Mouse (Mus musculus): ENCODE measurements around the gene Syn3. TPM values are rescaled to one million over a fixed set of nuclear protein-coding genes. Genes with fewer than 3 reads are reported as not detected.

The Syn3 gene
- polyA plus RNA-seq, 1 experiment = 0.15 TPM

GRCm38 (mm10) chr10:86312976-86313375 is 185.7 kb downstream of the Syn3 start:
- Histone ChIP-seq H3K27me3 (replicated peaks) (peaks cover 2% of the 10 kb centered on the region), H3K4me3 (replicated peaks) (no peak overlapping the region), H3K36me3 (replicated peaks; ENCODE audit: low read length) (peaks cover 57% of the 10 kb centered on the region), H3K4me1 (peaks cover 52% of the 10 kb centered on the region), H3K9me3 (no peaks in the 10 kb centered on the region)
- TF ChIP-seq GATA1 (IDR thresholded peaks at IDR 0.05; ENCODE audit: borderline replicate concordance, low read length) = no peak
- no peak for TF ChIP-seq FLI1 (IDR thresholded peaks at IDR 0.05; ENCODE audit: low read length)

- H3K36me3 ChIP-seq (replicated peaks; ENCODE audit: low read length) = peaks cover 60% of the 10 kb centered on the region
- TF ChIP-seq GATA1 (IDR thresholded peaks at IDR 0.05; ENCODE audit: borderline replicate concordance, low read length) (no peak), FLI1 (IDR thresholded peaks at IDR 0.05; ENCODE audit: low read length) (no peak)
- no peak overlapping the region for H3K4me3 ChIP-seq (replicated peaks)
- peaks cover under 1% of the 10 kb centered on the region for H3K27me3 ChIP-seq (replicated peaks)
- H3K9me3 ChIP-seq = no peaks in the 10 kb centered on the region
- H3K4me1 ChIP-seq = peaks cover 47% of the 10 kb centered on the region
Observed at GRCm38 (mm10) chr10:86310527-86310926, 188.2 kb downstream of the Syn3 start.

- peaks cover 1% of the 10 kb centered on the region for H3K27me3 ChIP-seq (replicated peaks)
- no peak for TF ChIP-seq GATA1 (IDR thresholded peaks at IDR 0.05; ENCODE audit: borderline replicate concordance, low read length)
- no peak for TF ChIP-seq FLI1 (IDR thresholded peaks at IDR 0.05; ENCODE audit: low read length)
- H3K9me3 ChIP-seq = no peaks in the 10 kb centered on the region
- H3K4me3 ChIP-seq (replicated peaks) = no peak overlapping the region
- H3K36me3 ChIP-seq (replicated peaks; ENCODE audit: low read length) = peaks cover 43% of the 10 kb centered on the region
- H3K4me1 ChIP-seq = peaks cover 42% of the 10 kb centered on the region
Observed at GRCm38 (mm10) chr10:86307235-86307634, 191.5 kb downstream of the Syn3 start.

GRCm38 (mm10) chr10:86304583-86304982 is 194.1 kb downstream of the Syn3 start:
- TF ChIP-seq GATA1 (IDR thresholded peaks at IDR 0.05; ENCODE audit: borderline replicate concordance, low read length) = no peak
- no peak for TF ChIP-seq FLI1 (IDR thresholded peaks at IDR 0.05; ENCODE audit: low read length)
- H3K36me3 ChIP-seq (replicated peaks; ENCODE audit: low read length) = peaks cover 39% of the 10 kb centered on the region
- no peaks in the 10 kb centered on the region for H3K9me3 ChIP-seq
- H3K27me3 ChIP-seq (replicated peaks) = peaks cover 26% of the 10 kb centered on the region
- peaks cover 60% of the 10 kb centered on the region for H3K4me1 ChIP-seq
- peak overlapping the region; percentile 31 for H3K4me3 ChIP-seq (replicated peaks)

- peak overlapping the region; percentile 64 for H3K4me3 ChIP-seq (replicated peaks)
- TF ChIP-seq GATA1 (IDR thresholded peaks at IDR 0.05; ENCODE audit: borderline replicate concordance, low read length) = no peak
- TF ChIP-seq FLI1 (IDR thresholded peaks at IDR 0.05; ENCODE audit: low read length) = no peak
Observed at GRCm38 (mm10) chr10:86303495-86303876, 195.2 kb downstream of the Syn3 start.

GRCm38 (mm10) chr10:86302761-86303494 is 195.8 kb downstream of the Syn3 start:
- Histone ChIP-seq H3K9me3 (no peaks in the 10 kb centered on the region), H3K36me3 (replicated peaks; ENCODE audit: low read length) (peaks cover 23% of the 10 kb centered on the region), H3K27me3 (replicated peaks) (peaks cover 33% of the 10 kb centered on the region), H3K4me3 (replicated peaks) (peak overlapping the region; percentile 95), H3K4me1 (peaks cover 63% of the 10 kb centered on the region)
- TF ChIP-seq FLI1 (IDR thresholded peaks at IDR 0.05; ENCODE audit: low read length) (no peak), GATA1 (IDR thresholded peaks at IDR 0.05; ENCODE audit: borderline replicate concordance, low read length) (no peak)

More at GRCm38 (mm10) chr10:86303495-86303876, 195.2 kb downstream of the Syn3 start:
- Histone ChIP-seq H3K36me3 (replicated peaks; ENCODE audit: low read length) (peaks cover 28% of the 10 kb centered on the region), H3K4me1 (peaks cover 68% of the 10 kb centered on the region), H3K27me3 (replicated peaks) (peaks cover 30% of the 10 kb centered on the region), H3K9me3 (no peaks in the 10 kb centered on the region)

GRCm38 (mm10) chr10:86302318-86302648 is 196.4 kb downstream of the Syn3 start:
- H3K9me3 ChIP-seq = no peaks in the 10 kb centered on the region
- peaks cover 68% of the 10 kb centered on the region for H3K4me1 ChIP-seq
- H3K36me3 ChIP-seq (replicated peaks; ENCODE audit: low read length) = peaks cover 18% of the 10 kb centered on the region
- H3K4me3 ChIP-seq (replicated peaks) = peak overlapping the region; percentile 95
- peaks cover 34% of the 10 kb centered on the region for H3K27me3 ChIP-seq (replicated peaks)
- TF ChIP-seq FLI1 (IDR thresholded peaks at IDR 0.05; ENCODE audit: low read length) = no peak
- TF ChIP-seq GATA1 (IDR thresholded peaks at IDR 0.05; ENCODE audit: borderline replicate concordance, low read length) = no peak

- peak overlapping the region; percentile 95 for H3K4me3 ChIP-seq (replicated peaks)
- peaks cover 37% of the 10 kb centered on the region for H3K27me3 ChIP-seq (replicated peaks)
- no peaks in the 10 kb centered on the region for H3K9me3 ChIP-seq
Observed at GRCm38 (mm10) chr10:86301593-86302317, 196.9 kb downstream of the Syn3 start.

GRCm38 (mm10) chr10:86301117-86301490 is 197.6 kb downstream of the Syn3 start:
- H3K27me3 ChIP-seq (replicated peaks) = peaks cover 39% of the 10 kb centered on the region
- H3K4me1 ChIP-seq = peaks cover 79% of the 10 kb centered on the region
- peak overlapping the region; percentile 95 for H3K4me3 ChIP-seq (replicated peaks)
- peaks cover 7% of the 10 kb centered on the region for H3K36me3 ChIP-seq (replicated peaks; ENCODE audit: low read length)
- H3K9me3 ChIP-seq = no peaks in the 10 kb centered on the region
- TF ChIP-seq GATA1 (IDR thresholded peaks at IDR 0.05; ENCODE audit: borderline replicate concordance, low read length) (no peak), FLI1 (IDR thresholded peaks at IDR 0.05; ENCODE audit: low read length) (no peak)

More at GRCm38 (mm10) chr10:86301593-86302317, 196.9 kb downstream of the Syn3 start:
- peaks cover 72% of the 10 kb centered on the region for H3K4me1 ChIP-seq
- peaks cover 13% of the 10 kb centered on the region for H3K36me3 ChIP-seq (replicated peaks; ENCODE audit: low read length)
- TF ChIP-seq FLI1 (IDR thresholded peaks at IDR 0.05; ENCODE audit: low read length) (no peak), GATA1 (IDR thresholded peaks at IDR 0.05; ENCODE audit: borderline replicate concordance, low read length) (no peak)
